Mouse (Mus musculus) ZHBTc4 (cell line): ENCODE measurements around the gene Ctbp2.

Source experiments
- DNase-seq: peaks from one replicate; pipeline ENCODE4 v3.0.0-alpha.2; 2011; ENCODE audit warnings: low read depth, low spot score

Gene Ctbp2

GRCm38 (mm10) chr7:133088411-133088810 lies 35.7 kb downstream of the Ctbp2 start:
- DNase-seq = no peak

DNA sequence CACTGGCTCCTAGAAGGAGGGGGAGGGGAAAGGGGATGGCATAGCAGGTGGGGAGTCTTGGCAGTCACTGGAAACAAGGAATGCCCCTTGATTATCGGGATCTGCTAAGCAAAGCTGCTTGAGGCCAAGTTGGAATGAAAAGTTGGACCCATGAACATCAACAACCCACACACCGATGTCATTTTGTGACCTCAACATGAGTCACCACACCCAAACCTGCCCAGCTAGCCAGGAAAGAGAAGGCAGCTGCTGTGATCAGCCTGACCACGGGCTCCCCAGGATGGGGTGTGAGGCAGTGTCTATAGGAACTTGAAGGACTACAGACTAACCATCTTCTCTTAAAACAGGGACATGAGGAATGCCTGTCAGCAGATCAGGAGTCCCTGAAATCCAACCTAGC lies 38.7 kb downstream of the Ctbp2 start:
- no peak for DNase-seq

DNA sequence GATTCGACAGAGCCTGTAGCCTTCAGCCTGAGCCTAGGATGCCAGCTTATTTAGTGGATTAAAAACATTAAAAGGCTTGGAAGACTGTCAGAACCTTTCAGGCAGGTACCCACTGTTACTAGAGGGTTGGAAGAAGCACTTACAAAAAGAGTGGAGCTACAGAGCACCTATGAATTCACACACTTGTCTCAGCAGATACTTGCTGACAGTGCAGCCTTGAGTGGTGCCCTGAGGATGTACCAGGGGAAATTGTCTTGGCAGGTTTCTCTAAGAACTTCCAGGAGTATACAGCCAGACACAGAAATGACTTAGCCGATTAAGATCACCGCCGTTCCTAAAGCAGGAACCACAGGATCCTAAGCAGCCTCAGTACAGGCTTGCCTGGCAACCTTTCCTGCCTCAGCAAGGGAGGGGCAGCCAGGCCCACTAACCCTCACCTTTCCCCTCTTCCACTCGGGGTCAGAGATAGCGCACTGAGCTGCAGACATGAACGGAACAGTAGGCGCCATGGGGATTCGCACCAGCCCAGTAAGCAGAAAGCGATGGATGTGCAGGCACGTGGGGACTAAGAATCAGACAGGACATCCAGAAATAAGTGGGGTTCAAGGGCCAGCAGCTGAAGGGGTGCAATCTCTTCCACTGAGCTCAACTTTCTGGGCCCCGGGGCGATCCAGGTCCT lies 40.1 kb downstream of the Ctbp2 start:
- DNase-seq = no peak

DNA sequence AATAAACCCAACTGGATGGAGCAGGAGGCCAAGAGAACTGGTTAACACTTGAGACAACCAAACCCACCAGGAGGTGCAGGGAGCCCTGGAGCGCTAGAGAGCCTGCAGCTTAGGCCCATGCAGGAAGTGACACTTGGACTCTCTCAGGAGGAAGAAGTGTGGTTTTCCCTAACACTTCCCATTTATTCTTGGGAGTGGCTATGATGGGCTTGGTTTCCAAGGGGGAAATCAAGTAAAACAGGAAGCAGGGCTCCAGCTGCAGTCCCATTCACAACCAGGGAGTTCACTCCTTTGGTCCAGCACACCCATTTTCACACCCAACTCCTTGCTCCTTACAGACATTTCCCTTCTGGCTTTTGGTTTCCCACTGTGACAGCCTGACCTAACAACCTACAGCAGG lies 45.2 kb downstream of the Ctbp2 start:
- peak; percentile 82 for DNase-seq

DNA sequence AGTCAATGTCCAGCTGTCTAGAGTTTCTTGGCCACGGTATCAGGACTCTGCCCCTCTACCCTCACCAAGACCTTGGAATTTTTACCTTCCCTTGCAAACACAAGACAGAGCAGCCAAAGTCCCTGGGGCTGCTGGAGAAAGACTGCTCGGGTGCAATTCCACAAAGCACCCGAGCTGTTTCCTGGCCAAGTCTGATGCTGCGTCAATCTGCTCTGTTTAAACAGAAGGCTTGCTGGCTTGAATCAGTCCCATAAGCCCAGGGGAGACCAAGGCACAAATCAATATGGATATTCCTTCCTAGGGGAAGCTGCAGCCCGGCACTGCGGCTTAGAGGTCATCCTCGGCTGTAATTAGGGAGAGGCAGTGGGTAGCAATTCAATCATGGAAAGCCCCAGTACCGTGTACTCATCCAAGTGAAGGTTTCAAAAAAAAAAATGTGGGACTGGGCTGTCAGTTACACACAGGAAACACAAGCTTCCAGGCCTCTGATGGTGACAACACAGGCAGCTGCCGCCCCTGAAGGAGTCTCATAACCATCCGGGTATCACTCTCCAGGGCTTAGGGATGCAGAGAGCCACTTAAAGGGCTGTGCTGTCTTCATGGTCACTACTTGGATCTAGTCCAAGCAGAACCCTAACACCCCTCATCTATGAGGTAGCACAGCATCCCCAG lies 49.6 kb downstream of the Ctbp2 start:
- DNase-seq = no peak

DNA sequence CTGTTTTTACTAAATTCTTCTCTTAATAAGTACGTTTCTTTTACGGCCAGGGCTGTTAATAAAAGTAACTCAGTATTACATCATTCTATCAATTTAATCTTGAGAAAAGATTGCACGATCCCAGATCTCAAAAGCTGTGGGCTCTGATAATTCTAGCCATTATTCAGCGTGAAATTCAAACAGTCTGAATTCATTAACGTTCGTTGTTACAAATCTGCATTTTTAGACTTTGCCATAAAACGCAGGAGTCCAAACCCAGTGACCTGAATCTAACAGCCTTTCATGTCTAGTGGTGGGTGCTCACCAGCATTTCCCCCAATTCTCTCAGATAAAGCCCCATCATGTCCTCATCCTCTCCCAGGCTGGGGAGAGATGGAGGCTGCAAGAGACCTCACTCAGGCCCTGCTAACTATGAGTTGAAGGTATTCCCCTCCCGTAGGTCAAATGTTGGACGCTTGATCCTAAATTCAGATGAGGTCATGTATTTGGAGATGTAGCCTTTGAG lies 51.0 kb downstream of the Ctbp2 start:
- no peak for DNase-seq

- DNase-seq = no peak
These were observed 51.6 kb downstream of the Ctbp2 start for GRCm38 (mm10) chr7:133072535-133072934.

GRCm38 (mm10) chr7:133067321-133067841 lies 56.8 kb downstream of the Ctbp2 start:
- no peak for DNase-seq

- no peak for DNase-seq
These were observed 57.4 kb downstream of the Ctbp2 start for GRCm38 (mm10) chr7:133066776-133067175.

GRCm38 (mm10) chr7:133062055-133062454 lies 62.1 kb downstream of the Ctbp2 start:
- DNase-seq = no peak

GRCm38 (mm10) chr7:133060170-133060569 lies 64.0 kb downstream of the Ctbp2 start:
- no peak for DNase-seq

- DNase-seq = no peak
These were observed 64.5 kb downstream of the Ctbp2 start for GRCm38 (mm10) chr7:133059517-133060104.

- no peak for DNase-seq
These were observed 65.0 kb downstream of the Ctbp2 start for GRCm38 (mm10) chr7:133059150-133059509.

DNA sequence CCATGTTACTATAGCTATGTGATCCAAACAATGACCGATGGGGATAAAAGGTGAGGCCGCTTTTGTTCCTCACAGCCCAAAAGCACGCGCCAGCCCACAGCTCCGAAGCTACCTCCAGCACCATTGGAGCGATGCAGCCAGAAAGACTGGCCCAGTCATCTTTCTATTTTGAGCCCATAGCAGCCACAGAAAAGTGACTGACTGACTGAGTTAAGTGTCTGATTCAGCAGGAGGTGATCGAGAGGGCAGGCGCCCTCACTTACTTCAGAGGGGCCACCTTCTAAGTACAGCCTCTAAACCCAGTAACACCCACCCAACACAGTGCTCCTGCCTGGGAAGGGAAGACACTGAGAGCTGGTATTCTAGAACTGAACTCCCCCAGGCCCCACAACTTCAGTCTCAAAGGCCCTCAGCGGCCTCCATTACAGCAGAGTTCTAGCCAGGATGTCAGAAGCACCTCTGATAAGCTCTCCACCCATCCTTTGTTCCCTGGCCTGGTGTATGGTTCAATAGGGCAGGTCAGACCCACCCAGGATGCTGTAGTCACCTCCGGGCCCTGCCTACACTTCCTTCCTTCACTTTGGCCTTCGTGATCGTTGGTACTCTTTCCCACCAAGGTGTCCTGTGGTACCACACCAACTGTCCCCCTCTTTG lies 65.5 kb downstream of the Ctbp2 start:
- DNase-seq = peak; percentile 43

GRCm38 (mm10) chr7:133056924-133057323 lies 67.2 kb downstream of the Ctbp2 start:
- no peak for DNase-seq

- DNase-seq = peak; percentile 56
These were observed 69.7 kb downstream of the Ctbp2 start for GRCm38 (mm10) chr7:133054486-133054885.

GRCm38 (mm10) chr7:133053757-133054156 lies 70.4 kb downstream of the Ctbp2 start:
- DNase-seq = no peak

DNA sequence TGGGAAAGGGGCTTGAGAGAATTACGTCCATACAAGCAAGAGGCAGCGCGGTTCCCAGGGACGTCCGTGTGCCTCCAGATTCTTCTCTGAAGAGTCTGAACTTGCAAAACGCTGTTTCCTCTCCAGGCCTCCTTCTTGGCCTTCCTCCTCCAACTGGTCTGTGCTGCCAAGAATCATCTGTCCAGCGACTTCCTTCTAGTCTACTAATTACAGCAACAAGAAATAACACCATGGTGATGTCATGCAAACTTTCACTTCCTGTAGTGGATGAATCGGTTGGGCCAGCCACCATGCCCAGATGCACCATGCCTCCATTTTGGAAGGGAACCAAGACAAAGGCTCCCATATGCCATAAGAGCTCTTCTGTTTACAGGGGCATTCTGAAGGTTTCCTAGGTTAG lies 71.3 kb downstream of the Ctbp2 start:
- DNase-seq = no peak

DNA sequence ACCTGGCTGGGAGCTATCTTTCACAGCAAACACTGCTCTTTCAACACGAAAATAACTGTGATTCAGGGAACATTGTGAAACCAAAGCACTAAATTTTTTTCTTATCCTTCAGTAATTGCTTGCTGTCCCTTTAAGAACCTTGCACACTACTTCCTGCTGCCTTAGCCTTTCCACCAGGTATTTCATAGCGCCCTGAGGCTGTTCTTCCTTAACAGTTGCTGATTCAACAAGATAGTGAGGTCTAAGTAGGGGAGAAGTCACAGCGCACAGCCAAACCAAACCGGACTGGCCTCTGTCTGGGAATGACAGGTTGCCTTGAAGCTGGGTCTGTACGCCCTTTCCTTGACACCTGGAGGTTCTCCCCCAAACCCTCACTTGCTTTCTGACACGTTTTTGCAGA lies 73.5 kb downstream of the Ctbp2 start:
- DNase-seq = peak; percentile 45

- DNase-seq = no peak
These were observed 76.0 kb downstream of the Ctbp2 start for GRCm38 (mm10) chr7:133048085-133048630.

GRCm38 (mm10) chr7:133047287-133047686 lies 76.9 kb downstream of the Ctbp2 start:
- DNase-seq = no peak

- no peak for DNase-seq
These were observed 79.4 kb downstream of the Ctbp2 start for GRCm38 (mm10) chr7:133044721-133045120.
